In genomic region chr4:65279979-65280677, GRCm38 (mm10) we compare ENCODE assay signal across 9 mouse cellular contexts.
DNase-seq lines count a peak whose midpoint lies in the region; ATAC-seq and TF ChIP-seq lines count a peak whose summit lies in the region.
"Had no signal": no experiment of that assay in that cellular context is flagged by ENCODE, and none has a peak within 500 bp of the region (broad histone marks: within the 10 kb centered on the region; RNA-seq: fewer than 3 reads in every experiment).

No protein-coding gene starts in this region.

- DNase-seq in Muller cell, postnatal 12 days (ENCODE audit: inconsistent ontology term): peak; percentile 58
- peak; percentile 76 for DNase-seq in embryo, embryonic 10 days (ENCODE audit: low spot score)
- no peak for DNase-seq in lung, postnatal 0 days (ENCODE audit: low spot score)
- DNase-seq in gastrocnemius, adult 8-10 months (ENCODE audit: low spot score in 2 of 2): no peak
- DNase-seq in adrenal gland, adult 8-10 months: no peak
- no peak for DNase-seq in adrenal gland, postnatal 10 days

- H3K27ac ChIP-seq in hindbrain, embryonic 13.5 days: no peak overlapping the region
- no peak overlapping the region for H3K27ac ChIP-seq in midbrain, embryonic 13.5 days
- H3K27ac ChIP-seq in lung, postnatal 0 days (ENCODE audit: low read length): no peak overlapping the region
- H3K27ac ChIP-seq: limb, embryonic 13.5 days had no signal

- TF ChIP-seq EP300 in lung, postnatal 0 days (IDR thresholded peaks at IDR 0.05): no peak

- no peak overlapping the region for H3K4me3 ChIP-seq in hindbrain, embryonic 13.5 days
- H3K4me3 ChIP-seq in midbrain, embryonic 13.5 days (replicated peaks): no peak overlapping the region
- H3K4me3 ChIP-seq in lung, postnatal 0 days (ENCODE audit: low read depth, low read length): no peak overlapping the region
- H3K4me3 ChIP-seq: limb, embryonic 13.5 days had no signal

- 0 out of 2 replicates have a peak overlapping the region, but pooled peaks have one; percentile 2 for H3K4me2 ChIP-seq in hindbrain, embryonic 13.5 days
- H3K4me2 ChIP-seq in midbrain, embryonic 13.5 days (replicated peaks): no peak overlapping the region
- no peak overlapping the region for H3K4me2 ChIP-seq in lung, postnatal 0 days (replicated peaks; ENCODE audit: low read depth, low read length)
- H3K4me2 ChIP-seq: limb, embryonic 13.5 days had no signal

- 0% methylated on average over 7 of the region's 7 CpGs for WGBS in hindbrain, embryonic 13.5 days
- 0% methylated on average over 7 of the region's 7 CpGs for WGBS in midbrain, embryonic 13.5 days
- WGBS in lung, postnatal 0 days: 14% methylated on average over 7 of the region's 7 CpGs

- H3K9me3 ChIP-seq in hindbrain, embryonic 13.5 days: no peaks in the 10 kb centered on the region
- no peaks in the 10 kb centered on the region for H3K9me3 ChIP-seq in midbrain, embryonic 13.5 days
- no peaks in the 10 kb centered on the region for H3K9me3 ChIP-seq in lung, postnatal 0 days (ENCODE audit: low read length)
- H3K9me3 ChIP-seq: limb, embryonic 13.5 days had no signal

- peaks cover 17% of the 10 kb centered on the region for H3K4me1 ChIP-seq in hindbrain, embryonic 13.5 days (replicated peaks)
- peaks cover 25% of the 10 kb centered on the region for H3K4me1 ChIP-seq in midbrain, embryonic 13.5 days (replicated peaks)
- H3K4me1 ChIP-seq in lung, postnatal 0 days (ENCODE audit: insufficient read depth, low read depth, low read length): no peaks in the 10 kb centered on the region

- no peaks in the 10 kb centered on the region for H3K27me3 ChIP-seq in hindbrain, embryonic 13.5 days
- H3K27me3 ChIP-seq in midbrain, embryonic 13.5 days: peaks cover 17% of the 10 kb centered on the region
- H3K27me3 ChIP-seq in lung, postnatal 0 days (replicated peaks; ENCODE audit: insufficient read depth, low read length): no peaks in the 10 kb centered on the region
- H3K27me3 ChIP-seq: limb, embryonic 13.5 days had no signal

- ATAC-seq in hindbrain, embryonic 13.5 days (ENCODE audit: low FRiP score): peak; percentile 65
- peak; percentile 69 for ATAC-seq in midbrain, embryonic 13.5 days
- ATAC-seq in lung, postnatal 0 days: no peak

- no peak for TF ChIP-seq CTCF in lung, postnatal 0 days (IDR thresholded peaks at IDR 0.05)

- H3K9ac ChIP-seq in hindbrain, embryonic 13.5 days: no peak overlapping the region
- no peak overlapping the region for H3K9ac ChIP-seq in midbrain, embryonic 13.5 days (replicated peaks)
- H3K9ac ChIP-seq in lung, postnatal 0 days (replicated peaks; ENCODE audit: low read depth): no peak overlapping the region
- H3K9ac ChIP-seq: limb, embryonic 13.5 days had no signal

- H3K36me3 ChIP-seq in hindbrain, embryonic 13.5 days: no peaks in the 10 kb centered on the region
- H3K36me3 ChIP-seq in midbrain, embryonic 13.5 days: no peaks in the 10 kb centered on the region
- no peaks in the 10 kb centered on the region for H3K36me3 ChIP-seq in lung, postnatal 0 days (ENCODE audit: insufficient read depth, low read length)
- H3K36me3 ChIP-seq: limb, embryonic 13.5 days had no signal

Comparison
In these comparisons a context has a peak if more than half of its experiments do, and no peak if none do; other contexts are left out.
1. DNase-seq: peak in Muller cell, postnatal 12 days (single experiment) and embryo, embryonic 10 days (single experiment); none in lung, postnatal 0 days (single experiment), gastrocnemius, adult 8-10 months (0 of 2), adrenal gland, adult 8-10 months (single experiment) and adrenal gland, postnatal 10 days (single experiment).